Mouse (Mus musculus) hindbrain, embryonic 15.5 days (tissue): Measurements from ENCODE around the gene Caly. TPM values are rescaled to one million over a fixed set of nuclear protein-coding genes. Genes with fewer than 3 reads are reported as not detected.

Experiments used
- ATAC-seq: fragments of 200-750 bp; cut with Nextera tagmentation; 2 replicates; pipeline ENCODE4 v1.8.0; 2017; ENCODE audit warnings: low read depth, moderate number of reproducible peaks, moderate TSS enrichment; ENCODE audit not compliant: low FRiP score
- H3K27ac ChIP-seq: fragments of 300-500 bp; sonication (generic); replicated peaks from 2 replicates; pipeline ENCODE4 v1.5.1; 2015; ENCODE audit warnings: mild to moderate bottlenecking, inconsistent platforms
- H3K27me3 ChIP-seq: fragments of 300-500 bp; sonication (generic); 2 replicates; pipeline ENCODE4 v1.6.1; 2015; ENCODE audit warnings: control low read depth, inconsistent platforms
- H3K36me3 ChIP-seq: fragments of 300-500 bp; sonication (generic); 2 replicates; pipeline ENCODE4 v1.6.1; 2015; ENCODE audit warnings: control low read depth, inconsistent platforms
- H3K4me1 ChIP-seq: fragments of 300-500 bp; sonication (generic); replicated peaks from 2 replicates; pipeline ENCODE4 v1.6.1; 2015; ENCODE audit warnings: control low read depth, inconsistent platforms
- H3K4me2 ChIP-seq: fragments of 300-500 bp; sonication (generic); 2 replicates; pipeline ENCODE4 v1.6.1; 2015; ENCODE audit warnings: moderate library complexity, mild to moderate bottlenecking, inconsistent platforms
- H3K4me3 ChIP-seq: fragments of 300-500 bp; sonication (generic); 2 replicates; pipeline ENCODE4 v1.5.1; 2015; ENCODE audit warnings: mild to moderate bottlenecking, inconsistent platforms
- H3K9ac ChIP-seq: fragments of 300-500 bp; sonication (generic); 2 replicates; pipeline ENCODE4 v1.6.1; 2015; ENCODE audit warnings: inconsistent platforms
- H3K9me3 ChIP-seq: fragments of 300-500 bp; sonication (generic); 2 replicates; pipeline ENCODE4 v1.6.1; 2016; ENCODE audit warnings: control low read depth, inconsistent platforms
- whole genome bisulfite sequencing: fragments of 180-500 bp; shearing (Covaris S2); methylation state at CpG from one replicate; pipeline ENCODE4 v1.1.7; 2015; 5-methylcytosine and 5-hydroxymethylcytosine counted together
- polyA plus RNA-seq: library from polyadenylated mRNA; unstranded; fragments of >200 nt; fragmentation: Nextera tagmentation; extraction: Ambion mirVana; gene quantifications from 2 replicates; pipeline ENCODE4 v1.2.1, GENCODE M21; 2015

Caly gene
- polyA plus RNA-seq, 1 experiment from 2014 or later = 296 TPM

DNA sequence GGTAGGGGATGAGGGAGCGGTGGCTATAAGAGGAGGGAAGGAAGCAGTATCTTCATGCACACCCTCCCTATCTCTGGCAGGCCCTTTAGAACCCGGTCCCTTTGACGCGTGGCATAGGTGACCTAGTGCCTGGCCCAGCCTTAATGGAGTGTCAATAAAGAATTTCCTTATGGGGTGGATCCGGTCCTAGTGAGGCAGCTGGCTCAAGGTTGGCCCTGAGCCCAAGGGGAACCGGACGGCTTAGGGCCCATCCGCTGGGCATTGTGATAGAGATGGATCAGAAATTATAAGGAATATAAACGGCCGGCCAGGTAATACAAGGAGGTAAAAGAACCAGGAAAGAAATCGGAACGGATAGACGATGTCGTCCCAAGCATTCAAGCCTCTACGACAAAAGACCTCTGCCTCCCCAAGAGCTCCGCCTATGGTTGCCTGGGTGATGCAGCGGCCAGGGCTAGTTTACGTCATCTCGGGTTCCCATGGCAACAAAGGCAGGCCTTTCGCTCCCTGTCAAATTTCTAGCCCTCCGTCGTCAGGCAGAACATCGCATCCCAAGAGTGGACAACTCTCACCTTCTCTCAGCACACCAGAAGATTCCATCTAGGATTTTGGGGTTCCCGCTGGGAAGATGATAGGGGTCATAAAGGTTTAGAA is 1.7 kb downstream of the Caly start:
- no peaks in the 10 kb centered on the region for H3K27me3 ChIP-seq
- peak; percentile 81 for ATAC-seq

GRCm38 (mm10) chr7:140078711-140079110 is 3.6 kb downstream of the Caly start:
- no peaks in the 10 kb centered on the region for H3K9me3 ChIP-seq
- H3K36me3 ChIP-seq = peaks cover 2% of the 10 kb centered on the region; the same call in 1 of the 2 replicates
- H3K4me3 ChIP-seq = no peak overlapping the region
- 9% methylated on average over 5 of the region's 5 CpGs for WGBS
- no peaks in the 10 kb centered on the region for H3K27me3 ChIP-seq
- peaks cover 25% of the 10 kb centered on the region for H3K4me1 ChIP-seq
- H3K4me2 ChIP-seq = no peak overlapping the region
- ATAC-seq = no peak
- no peak overlapping the region for H3K9ac ChIP-seq
- 0 out of 2 replicates have a peak overlapping the region, but pooled peaks have one; percentile 88 for H3K27ac ChIP-seq

More for the DNA sequence above, 1.7 kb downstream of the Caly start:
- WGBS = 2% methylated on average over 24 of the region's 24 CpGs
- Histone ChIP-seq H3K9me3 (no peaks in the 10 kb centered on the region), H3K36me3 (no peaks in the 10 kb centered on the region), H3K4me1 (peaks cover 25% of the 10 kb centered on the region), H3K9ac (peak overlapping the region; percentile 79), H3K4me2 (peak overlapping the region; percentile 64), H3K27ac (peak overlapping the region; percentile 88), H3K4me3 (peak overlapping the region; percentile 49)

GRCm38 (mm10) chr7:140077698-140078097 is 4.7 kb downstream of the Caly start:
- Histone ChIP-seq H3K36me3 (peaks cover 10% of the 10 kb centered on the region), H3K4me1 (peaks cover 21% of the 10 kb centered on the region), H3K27ac (no peak overlapping the region), H3K9me3 (no peaks in the 10 kb centered on the region), H3K27me3 (no peaks in the 10 kb centered on the region), H3K4me3 (no peak overlapping the region), H3K4me2 (no peak overlapping the region), H3K9ac (no peak overlapping the region)
- no peak for ATAC-seq
- 82% methylated on average over 6 of the region's 6 CpGs for WGBS

- H3K4me2 ChIP-seq = peak overlapping the region; percentile 42
- H3K4me3 ChIP-seq = peak overlapping the region; percentile 9; the same call in 1 of the 2 replicates
- 32% methylated on average over 39 of the region's 39 CpGs for WGBS
- H3K9me3 ChIP-seq = no peaks in the 10 kb centered on the region
- no peak overlapping the region for H3K27ac ChIP-seq
- peak; percentile 29; the same call in 1 of the 2 replicates for ATAC-seq
- peaks cover 34% of the 10 kb centered on the region for H3K36me3 ChIP-seq
- 0 out of 2 replicates have a peak, but pooled peaks cover 5% of the 10 kb centered on the region for H3K27me3 ChIP-seq
- H3K9ac ChIP-seq = no peak overlapping the region
- no peaks in the 10 kb centered on the region for H3K4me1 ChIP-seq
Measured at GRCm38 (mm10) chr7:140070042-140070711, 12.2 kb downstream of the Caly start.

- no peaks in the 10 kb centered on the region for H3K4me1 ChIP-seq
- H3K27ac ChIP-seq = no peak overlapping the region
- H3K27me3 ChIP-seq = peaks cover 19% of the 10 kb centered on the region; the same call in 1 of the 2 replicates
- no peaks in the 10 kb centered on the region for H3K9me3 ChIP-seq
- ATAC-seq = no peak
- no peak overlapping the region for H3K4me3 ChIP-seq
- peaks cover 21% of the 10 kb centered on the region; the same call in 1 of the 2 replicates for H3K36me3 ChIP-seq
- H3K4me2 ChIP-seq = no peak overlapping the region
- 75% methylated on average over 6 of the region's 6 CpGs for WGBS
- H3K9ac ChIP-seq = no peak overlapping the region
Measured at GRCm38 (mm10) chr7:140067397-140067796, 15.0 kb downstream of the Caly start.

DNA sequence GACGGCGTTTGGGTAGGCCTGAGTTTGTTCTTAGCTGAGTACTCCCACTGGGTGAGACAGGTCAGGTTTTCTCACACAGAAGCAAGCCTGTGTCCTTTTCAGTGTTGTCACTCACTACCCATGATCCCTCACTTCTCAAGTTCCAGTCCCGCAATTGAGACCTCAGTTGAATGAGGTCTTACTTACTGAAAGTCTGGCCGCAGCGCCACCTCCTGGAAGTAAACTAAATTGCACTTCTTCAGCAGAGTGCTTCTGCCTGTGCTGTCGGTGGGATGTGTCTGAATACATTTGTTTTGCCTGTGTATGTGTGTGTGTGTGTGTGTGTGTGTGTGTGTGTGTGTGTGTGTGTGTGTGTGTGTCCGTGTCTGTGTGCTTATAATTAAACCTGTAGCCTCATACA is 19.3 kb downstream of the Caly start:
- no peaks in the 10 kb centered on the region for H3K9me3 ChIP-seq
- WGBS = 16% methylated on average over 7 of the region's 7 CpGs
- H3K27me3 ChIP-seq = peaks cover 15% of the 10 kb centered on the region; the same call in 1 of the 2 replicates
- H3K27ac ChIP-seq = no peak overlapping the region
- no peak overlapping the region for H3K4me2 ChIP-seq
- no peak for ATAC-seq
- peaks cover 36% of the 10 kb centered on the region for H3K4me1 ChIP-seq
- no peaks in the 10 kb centered on the region for H3K36me3 ChIP-seq
- no peak overlapping the region for H3K9ac ChIP-seq
- H3K4me3 ChIP-seq = no peak overlapping the region

GRCm38 (mm10) chr7:140062307-140062706 is 20.0 kb downstream of the Caly start:
- Histone ChIP-seq H3K36me3 (no peaks in the 10 kb centered on the region), H3K4me3 (no peak overlapping the region), H3K27me3 (peaks cover 15% of the 10 kb centered on the region; the same call in 1 of the 2 replicates), H3K9me3 (no peaks in the 10 kb centered on the region), H3K4me1 (peaks cover 42% of the 10 kb centered on the region), H3K9ac (no peak overlapping the region), H3K4me2 (no peak overlapping the region), H3K27ac (no peak overlapping the region)
- 9% methylated on average over 11 of the region's 11 CpGs for WGBS
- 0 out of 2 replicates have a peak, but pooled peaks have one; percentile 5 for ATAC-seq

- Histone ChIP-seq H3K27ac (no peak overlapping the region), H3K4me2 (peak overlapping the region; percentile 91), H3K9ac (peak overlapping the region; percentile 55; the same call in 1 of the 2 replicates), H3K4me1 (peaks cover 46% of the 10 kb centered on the region), H3K36me3 (no peaks in the 10 kb centered on the region), H3K27me3 (peaks cover 15% of the 10 kb centered on the region; the same call in 1 of the 2 replicates), H3K4me3 (peak overlapping the region; percentile 40), H3K9me3 (no peaks in the 10 kb centered on the region)
- WGBS = 3% methylated on average over 6 of the region's 6 CpGs
- ATAC-seq = peak; percentile 3; the same call in 1 of the 2 replicates
Measured at GRCm38 (mm10) chr7:140061832-140062130, 20.6 kb downstream of the Caly start.

GRCm38 (mm10) chr7:140060936-140061831 is 21.2 kb downstream of the Caly start:
- Histone ChIP-seq H3K36me3 (no peaks in the 10 kb centered on the region), H3K4me1 (peaks cover 46% of the 10 kb centered on the region), H3K4me3 (peak overlapping the region; percentile 40), H3K27ac (peak overlapping the region; percentile 42; the same call in 1 of the 2 replicates), H3K27me3 (peaks cover 15% of the 10 kb centered on the region; the same call in 1 of the 2 replicates), H3K9ac (peak overlapping the region; percentile 55), H3K9me3 (no peaks in the 10 kb centered on the region), H3K4me2 (peak overlapping the region; percentile 91)
- 1% methylated on average over 47 of the region's 47 CpGs for WGBS
- ATAC-seq = peak; percentile 62

DNA sequence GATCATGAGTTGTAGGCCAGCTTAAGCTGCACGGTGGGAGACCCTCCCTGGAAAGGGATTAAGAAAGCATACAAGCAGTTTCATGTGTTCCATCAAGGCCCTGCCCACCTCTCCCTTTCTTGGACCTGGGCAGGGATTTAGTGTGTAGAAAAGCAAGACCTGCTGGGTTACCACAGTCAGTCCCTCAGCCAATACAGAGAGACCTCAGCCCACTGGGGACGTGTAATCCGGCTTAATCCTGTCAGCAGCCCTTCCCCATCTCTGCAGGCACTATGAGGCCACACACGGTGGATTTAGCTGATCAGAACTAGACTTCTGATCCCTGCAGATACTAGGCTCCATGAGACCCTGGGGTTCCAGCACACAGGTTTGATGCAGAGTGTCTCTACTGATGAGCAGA is 22.7 kb downstream of the Caly start:
- 19% methylated on average over 4 of the region's 4 CpGs for WGBS
- Histone ChIP-seq H3K9me3 (no peaks in the 10 kb centered on the region), H3K36me3 (no peaks in the 10 kb centered on the region), H3K4me2 (no peak overlapping the region), H3K9ac (no peak overlapping the region), H3K4me1 (peaks cover 46% of the 10 kb centered on the region), H3K27ac (no peak overlapping the region), H3K27me3 (peaks cover 9% of the 10 kb centered on the region; the same call in 1 of the 2 replicates), H3K4me3 (no peak overlapping the region)
- no peak for ATAC-seq

DNA sequence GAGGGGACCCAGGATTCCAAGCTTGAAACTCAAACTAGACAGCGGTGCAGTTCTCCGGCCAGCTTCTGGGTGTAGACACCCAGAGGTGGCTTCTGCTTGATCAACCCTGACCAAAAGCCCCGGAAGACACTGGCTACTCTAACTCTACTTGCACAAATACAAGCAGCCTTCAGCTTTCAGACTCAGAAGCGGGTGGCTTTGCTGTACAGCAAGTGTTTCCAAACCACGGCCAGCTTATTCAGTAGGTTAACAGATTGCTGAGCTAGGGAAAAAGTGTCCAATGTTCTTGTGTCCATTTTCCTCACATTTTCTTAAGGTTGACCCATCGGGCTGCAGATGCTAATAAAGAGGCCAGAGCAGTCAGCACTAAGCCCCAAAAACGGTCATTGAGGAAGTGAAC is 23.8 kb downstream of the Caly start:
- Histone ChIP-seq H3K4me1 (peaks cover 46% of the 10 kb centered on the region), H3K4me3 (peak overlapping the region; percentile 54), H3K9me3 (no peaks in the 10 kb centered on the region), H3K36me3 (no peaks in the 10 kb centered on the region), H3K4me2 (peak overlapping the region; percentile 91), H3K27me3 (peaks cover 6% of the 10 kb centered on the region; the same call in 1 of the 2 replicates), H3K9ac (peak overlapping the region; percentile 82), H3K27ac (peak overlapping the region; percentile 89)
- ATAC-seq = no peak
- WGBS = 5% methylated on average over 7 of the region's 7 CpGs
